Mouse (Mus musculus): ENCODE measurements around the gene Cip2a. TPM values are rescaled to one million over a fixed set of nuclear protein-coding genes. Genes with fewer than 3 reads are reported as not detected.

The Cip2a gene
- polyA plus RNA-seq (2015; fragmentation: Nextera tagmentation; extraction: Ambion mirVana) = 6.0 and 6.2 TPM in 2 replicates

GRCm38 (mm10) chr16:48993559-48994342, at the start of gene Cip2a, which contains the start of gene Dzip3:
Gene Cip2a, plus strand, starts transcription at chr16:48994185.
Gene Dzip3, minus strand, starts transcription at chr16:48994165.
- no peaks in the 10 kb centered on the region for H3K27me3 ChIP-seq (ENCODE audit: insufficient read depth, low read length)
- ATAC-seq = peak; percentile 97
- peaks cover 14% of the 10 kb centered on the region; the same call in 1 of the 2 replicates for H3K4me1 ChIP-seq (ENCODE audit: insufficient read depth)
- peak within 1 kb of the TSS; percentile 94 for H3K27ac ChIP-seq (ENCODE audit: low read depth)
- no peak for TF ChIP-seq EP300 (IDR thresholded peaks at IDR 0.05; ENCODE audit: low read depth)
- TF ChIP-seq CTCF (IDR thresholded peaks at IDR 0.05; ENCODE audit: low read depth) = no peak
- peak within 1 kb of the TSS; percentile 94 for H3K9ac ChIP-seq (replicated peaks)
- peak within 1 kb of the TSS; percentile 75 for H3K4me2 ChIP-seq (ENCODE audit: low read depth, low read length)
- WGBS (ENCODE audit: insufficient replicate concordance) = under 1% methylated on average over 71 of the region's 74 CpGs
- H3K4me3 ChIP-seq (ENCODE audit: low read depth, low read length) = peak within 1 kb of the TSS; percentile 91
- H3K36me3 ChIP-seq (replicated peaks; ENCODE audit: insufficient read depth, low read length) = peaks cover 2% of the 10 kb centered on the region; the same call in 1 of the 2 replicates
- peak; percentile 92 for DNase-seq
- no peaks in the 10 kb centered on the region for H3K9me3 ChIP-seq (ENCODE audit: low read length)

- Histone ChIP-seq H3K4me3 (ENCODE audit: low read depth, low read length) (no peak overlapping the region), H3K36me3 (replicated peaks; ENCODE audit: insufficient read depth, low read length) (0 out of 2 replicates have a peak, but pooled peaks cover 2% of the 10 kb centered on the region), H3K27ac (ENCODE audit: low read depth) (no peak overlapping the region), H3K27me3 (ENCODE audit: insufficient read depth, low read length) (no peaks in the 10 kb centered on the region), H3K9me3 (ENCODE audit: low read length) (no peaks in the 10 kb centered on the region), H3K4me1 (ENCODE audit: insufficient read depth) (no peaks in the 10 kb centered on the region), H3K4me2 (ENCODE audit: low read depth, low read length) (no peak overlapping the region), H3K9ac (replicated peaks) (no peak overlapping the region)
- ATAC-seq (no peak), DNase-seq (no peak)
- WGBS (ENCODE audit: insufficient replicate concordance) = 89% methylated on average over 2 of the region's 2 CpGs
- TF ChIP-seq CTCF (IDR thresholded peaks at IDR 0.05; ENCODE audit: low read depth) (no peak), EP300 (IDR thresholded peaks at IDR 0.05; ENCODE audit: low read depth) (no peak)
Observed at GRCm38 (mm10) chr16:48972996-48973395, 21.0 kb upstream of the Cip2a start.

- H3K4me2 ChIP-seq (ENCODE audit: low read depth, low read length) = no peak overlapping the region
- WGBS (ENCODE audit: insufficient replicate concordance) = 90% methylated on average over 1 of the region's 1 CpGs
Observed at GRCm38 (mm10) chr16:48973548-48973947, 20.4 kb upstream of the Cip2a start.

GRCm38 (mm10) chr16:48979965-48980364, 14.0 kb upstream of the Cip2a start:
- no peak overlapping the region for H3K4me2 ChIP-seq (ENCODE audit: low read depth, low read length)
- H3K9me3 ChIP-seq (ENCODE audit: low read length) = no peaks in the 10 kb centered on the region
- H3K4me1 ChIP-seq (ENCODE audit: insufficient read depth) = no peaks in the 10 kb centered on the region
- DNase-seq (no peak), ATAC-seq (no peak)
- no peak for TF ChIP-seq EP300 (IDR thresholded peaks at IDR 0.05; ENCODE audit: low read depth)
- TF ChIP-seq CTCF (IDR thresholded peaks at IDR 0.05; ENCODE audit: low read depth) = no peak
- no peak overlapping the region for H3K27ac ChIP-seq (ENCODE audit: low read depth)
- H3K4me3 ChIP-seq (ENCODE audit: low read depth, low read length) = no peak overlapping the region
- H3K9ac ChIP-seq (replicated peaks) = no peak overlapping the region
- peaks cover 5% of the 10 kb centered on the region; the same call in 1 of the 2 replicates for H3K36me3 ChIP-seq (replicated peaks; ENCODE audit: insufficient read depth, low read length)
- H3K27me3 ChIP-seq (ENCODE audit: insufficient read depth, low read length) = no peaks in the 10 kb centered on the region

More at GRCm38 (mm10) chr16:48973548-48973947, 20.4 kb upstream of the Cip2a start:
- no peaks in the 10 kb centered on the region for H3K27me3 ChIP-seq (ENCODE audit: insufficient read depth, low read length)
- H3K36me3 ChIP-seq (replicated peaks; ENCODE audit: insufficient read depth, low read length) = peaks cover 7% of the 10 kb centered on the region; the same call in 1 of the 2 replicates
- DNase-seq (no peak), ATAC-seq (no peak)
- H3K9ac ChIP-seq (replicated peaks) = no peak overlapping the region
- no peaks in the 10 kb centered on the region for H3K4me1 ChIP-seq (ENCODE audit: insufficient read depth)
- H3K27ac ChIP-seq (ENCODE audit: low read depth) = no peak overlapping the region
- H3K9me3 ChIP-seq (ENCODE audit: low read length) = no peaks in the 10 kb centered on the region
- TF ChIP-seq CTCF (IDR thresholded peaks at IDR 0.05; ENCODE audit: low read depth) (peak; percentile 35), EP300 (IDR thresholded peaks at IDR 0.05; ENCODE audit: low read depth) (no peak)
- H3K4me3 ChIP-seq (ENCODE audit: low read depth, low read length) = no peak overlapping the region

- Histone ChIP-seq H3K4me2 (ENCODE audit: low read depth, low read length) (no peak overlapping the region), H3K9ac (replicated peaks) (no peak overlapping the region), H3K27me3 (ENCODE audit: insufficient read depth, low read length) (no peaks in the 10 kb centered on the region), H3K4me3 (ENCODE audit: low read depth, low read length) (no peak overlapping the region), H3K4me1 (ENCODE audit: insufficient read depth) (no peaks in the 10 kb centered on the region), H3K36me3 (replicated peaks; ENCODE audit: insufficient read depth, low read length) (no peaks in the 10 kb centered on the region; the same call in 1 of the 2 replicates), H3K27ac (ENCODE audit: low read depth) (no peak overlapping the region), H3K9me3 (ENCODE audit: low read length) (no peaks in the 10 kb centered on the region)
- TF ChIP-seq EP300 (IDR thresholded peaks at IDR 0.05; ENCODE audit: low read depth) (no peak), CTCF (IDR thresholded peaks at IDR 0.05; ENCODE audit: low read depth) (no peak)
- 65% methylated on average over 5 of the region's 5 CpGs for WGBS (ENCODE audit: insufficient replicate concordance)
- DNase-seq = no peak
- no peak for ATAC-seq
Observed at GRCm38 (mm10) chr16:48985034-48985627, 8.9 kb upstream of the Cip2a start.

GRCm38 (mm10) chr16:48989700-48990099, 4.3 kb upstream of the Cip2a start:
- H3K4me2 ChIP-seq (ENCODE audit: low read depth, low read length) = no peak overlapping the region
- H3K27me3 ChIP-seq (ENCODE audit: insufficient read depth, low read length) = no peaks in the 10 kb centered on the region
- no peak overlapping the region for H3K27ac ChIP-seq (ENCODE audit: low read depth)
- no peak for DNase-seq
- no peak overlapping the region for H3K4me3 ChIP-seq (ENCODE audit: low read depth, low read length)
- H3K9me3 ChIP-seq (ENCODE audit: low read length) = no peaks in the 10 kb centered on the region
- no peaks in the 10 kb centered on the region for H3K36me3 ChIP-seq (replicated peaks; ENCODE audit: insufficient read depth, low read length)
- no peak for ATAC-seq
- no peak for TF ChIP-seq EP300 (IDR thresholded peaks at IDR 0.05; ENCODE audit: low read depth)
- no peak for TF ChIP-seq CTCF (IDR thresholded peaks at IDR 0.05; ENCODE audit: low read depth)
- no peak overlapping the region for H3K9ac ChIP-seq (replicated peaks)
- peaks cover 4% of the 10 kb centered on the region; the same call in 1 of the 2 replicates for H3K4me1 ChIP-seq (ENCODE audit: insufficient read depth)

Measured in liver, postnatal 0 days (tissue).